Mouse (Mus musculus): Measurements from ENCODE around the gene Nrl. TPM values are rescaled to one million over a fixed set of nuclear protein-coding genes. Genes with fewer than 3 reads are reported as not detected.

The Nrl gene
- total and polyA plus RNA-seq, 2 experiments from 2014 or later: 0.23 to 4.4 TPM

- H3K27ac ChIP-seq: no peak overlapping the region
- peaks cover 7% of the 10 kb centered on the region; the same call in 1 of the 2 replicates for H3K4me1 ChIP-seq (ENCODE audit: insufficient read depth, low read length)
- ATAC-seq (no peak), DNase-seq (ENCODE audit: low spot score) (no peak)
- H3K9me3 ChIP-seq (ENCODE audit: low read length): no peaks in the 10 kb centered on the region
- H3K27me3 ChIP-seq (ENCODE audit: insufficient read depth, low read length): no peaks in the 10 kb centered on the region
- no peak for TF ChIP-seq CTCF (IDR thresholded peaks at IDR 0.05; ENCODE audit: low read depth)
- peak overlapping the region; percentile 74; the same call in 1 of the 2 replicates for H3K4me3 ChIP-seq (ENCODE audit: low read length)
- peaks cover 17% of the 10 kb centered on the region for H3K36me3 ChIP-seq (ENCODE audit: insufficient read depth, low read length)
- WGBS: 26% methylated on average over 3 of the region's 3 CpGs
- no peak overlapping the region for H3K9ac ChIP-seq (replicated peaks; ENCODE audit: low read length)
- peak overlapping the region; percentile 86 for H3K4me2 ChIP-seq (ENCODE audit: low read depth, low read length)
These were observed 32.7 kb downstream of the Nrl start for GRCm38 (mm10) chr14:55492103-55492502.

- ATAC-seq (peak; percentile 55), DNase-seq (ENCODE audit: low spot score) (peak; percentile 61)
- TF ChIP-seq CTCF (IDR thresholded peaks at IDR 0.05; ENCODE audit: low read depth): no peak
- peaks cover 7% of the 10 kb centered on the region; the same call in 1 of the 2 replicates for H3K4me1 ChIP-seq (ENCODE audit: insufficient read depth, low read length)
- no peaks in the 10 kb centered on the region for H3K27me3 ChIP-seq (ENCODE audit: insufficient read depth, low read length)
- H3K4me3 ChIP-seq (ENCODE audit: low read length): peak overlapping the region; percentile 74
- peak overlapping the region; percentile 87 for H3K27ac ChIP-seq
- peak overlapping the region; percentile 78 for H3K9ac ChIP-seq (replicated peaks; ENCODE audit: low read length)
- H3K36me3 ChIP-seq (ENCODE audit: insufficient read depth, low read length): peaks cover 14% of the 10 kb centered on the region
- H3K4me2 ChIP-seq (ENCODE audit: low read depth, low read length): peak overlapping the region; percentile 86
- H3K9me3 ChIP-seq (ENCODE audit: low read length): no peaks in the 10 kb centered on the region
- under 1% methylated on average over 30 of the region's 30 CpGs for WGBS
These were observed 33.4 kb downstream of the Nrl start for GRCm38 (mm10) chr14:55491291-55491833.

- peak; percentile 90 for ATAC-seq
These were observed 34.2 kb downstream of the Nrl start, which contains the start of gene Carmil3 for GRCm38 (mm10) chr14:55490361-55491201. Gene Carmil3 (plus strand): TSS chr14:55490651.

GRCm38 (mm10) chr14:55486836-55487235 lies 37.9 kb downstream of the Nrl start:
- DNase-seq (ENCODE audit: low spot score): no peak
- Histone ChIP-seq H3K36me3 (ENCODE audit: insufficient read depth, low read length) (no peaks in the 10 kb centered on the region), H3K4me1 (ENCODE audit: insufficient read depth, low read length) (peaks cover 7% of the 10 kb centered on the region; the same call in 1 of the 2 replicates), H3K9ac (replicated peaks; ENCODE audit: low read length) (no peak overlapping the region), H3K4me2 (ENCODE audit: low read depth, low read length) (no peak overlapping the region), H3K9me3 (ENCODE audit: low read length) (no peaks in the 10 kb centered on the region), H3K27me3 (ENCODE audit: insufficient read depth, low read length) (no peaks in the 10 kb centered on the region), H3K27ac (no peak overlapping the region), H3K4me3 (ENCODE audit: low read length) (no peak overlapping the region)
- ATAC-seq: no peak
- no peak for TF ChIP-seq CTCF (IDR thresholded peaks at IDR 0.05; ENCODE audit: low read depth)
- whole genome bisulfite sequencing: 89% methylated on average over 8 of the region's 8 CpGs

More at GRCm38 (mm10) chr14:55490361-55491201, 34.2 kb downstream of the Nrl start, which contains the start of gene Carmil3:
- no peak for TF ChIP-seq CTCF (IDR thresholded peaks at IDR 0.05; ENCODE audit: low read depth)
- peak; percentile 97 for DNase-seq (ENCODE audit: low spot score)
- H3K36me3 ChIP-seq (ENCODE audit: insufficient read depth, low read length): peaks cover 8% of the 10 kb centered on the region
- no peaks in the 10 kb centered on the region for H3K27me3 ChIP-seq (ENCODE audit: insufficient read depth, low read length)
- no peaks in the 10 kb centered on the region for H3K9me3 ChIP-seq (ENCODE audit: low read length)
- WGBS: under 1% methylated on average over 67 of the region's 68 CpGs
- H3K4me1 ChIP-seq (ENCODE audit: insufficient read depth, low read length): peaks cover 7% of the 10 kb centered on the region; the same call in 1 of the 2 replicates
- H3K4me3 ChIP-seq (ENCODE audit: low read length): peak within 1 kb of the TSS; percentile 74
- H3K4me2 ChIP-seq (ENCODE audit: low read depth, low read length): peak within 1 kb of the TSS; percentile 86
- H3K9ac ChIP-seq (replicated peaks; ENCODE audit: low read length): peak within 1 kb of the TSS; percentile 78
- peak within 1 kb of the TSS; percentile 87 for H3K27ac ChIP-seq

- H3K27me3 ChIP-seq (ENCODE audit: insufficient read depth, low read length): no peaks in the 10 kb centered on the region
- H3K36me3 ChIP-seq (ENCODE audit: insufficient read depth, low read length): no peaks in the 10 kb centered on the region
- no peaks in the 10 kb centered on the region for H3K9me3 ChIP-seq (ENCODE audit: low read length)
- no peak overlapping the region for H3K4me3 ChIP-seq (ENCODE audit: low read length)
- ATAC-seq: no peak
- H3K9ac ChIP-seq (replicated peaks; ENCODE audit: low read length): no peak overlapping the region
- H3K27ac ChIP-seq: no peak overlapping the region
- no peaks in the 10 kb centered on the region for H3K4me1 ChIP-seq (ENCODE audit: insufficient read depth, low read length)
- no peak for DNase-seq (ENCODE audit: low spot score)
- no peak overlapping the region for H3K4me2 ChIP-seq (ENCODE audit: low read depth, low read length)
- TF ChIP-seq CTCF (IDR thresholded peaks at IDR 0.05; ENCODE audit: low read depth): no peak
- 65% methylated on average over 5 of the region's 5 CpGs for WGBS
These were observed 40.2 kb downstream of the Nrl start for GRCm38 (mm10) chr14:55484430-55485085.

- Histone ChIP-seq H3K27ac (no peak overlapping the region), H3K4me3 (ENCODE audit: low read length) (no peak overlapping the region), H3K36me3 (ENCODE audit: insufficient read depth, low read length) (no peaks in the 10 kb centered on the region), H3K9ac (replicated peaks; ENCODE audit: low read length) (no peak overlapping the region), H3K4me2 (ENCODE audit: low read depth, low read length) (no peak overlapping the region), H3K9me3 (ENCODE audit: low read length) (no peaks in the 10 kb centered on the region), H3K4me1 (ENCODE audit: insufficient read depth, low read length) (no peaks in the 10 kb centered on the region), H3K27me3 (ENCODE audit: insufficient read depth, low read length) (no peaks in the 10 kb centered on the region)
- no peak for TF ChIP-seq CTCF (IDR thresholded peaks at IDR 0.05; ENCODE audit: low read depth)
- DNase-seq (ENCODE audit: low spot score) (no peak), ATAC-seq (no peak)
- 95% methylated on average over 10 of the region's 10 CpGs for WGBS
These were observed 45.2 kb downstream of the Nrl start for GRCm38 (mm10) chr14:55479629-55480028.
